ENCODE assay signal across 9 mouse cellular contexts in the genomic region with DNA sequence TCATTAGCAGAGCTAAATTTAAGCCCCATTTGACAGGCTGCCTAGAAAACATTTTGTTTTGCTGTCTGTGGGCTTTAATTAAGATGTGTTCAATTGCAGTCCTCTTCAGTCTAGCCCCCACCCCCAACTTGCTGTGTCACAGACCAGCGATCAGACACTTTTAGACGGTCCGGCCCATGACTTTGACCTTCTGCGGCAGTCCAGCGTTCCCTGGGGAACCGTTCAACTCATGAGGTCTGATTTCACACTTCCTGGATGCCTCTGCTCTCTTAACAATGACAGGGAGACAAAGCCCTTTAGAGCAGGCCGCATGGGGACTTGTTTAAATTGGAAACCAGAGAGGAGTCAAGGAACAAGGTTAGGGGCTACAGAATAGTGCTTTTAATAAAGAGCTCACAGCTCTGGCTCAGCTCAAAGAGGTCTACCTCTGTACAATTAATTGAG.
DNase-seq lines count a peak whose midpoint lies in the region; ATAC-seq and TF ChIP-seq lines count a peak whose summit lies in the region.
"Had no signal": no experiment of that assay in that cellular context is flagged by ENCODE, and none has a peak within 500 bp of the region (broad histone marks: within the 10 kb centered on the region; RNA-seq: fewer than 3 reads in every experiment).

No protein-coding gene starts in this region.

- peaks cover 9% of the 10 kb centered on the region for H3K4me1 ChIP-seq in embryonic facial prominence, embryonic 12.5 days
- H3K4me1 ChIP-seq in hindbrain, embryonic 15.5 days (replicated peaks), result peaks cover 9% of the 10 kb centered on the region
- H3K4me1 ChIP-seq in midbrain, postnatal 0 days (ENCODE audit: insufficient read depth, low read length), result no peaks in the 10 kb centered on the region
- no peaks in the 10 kb centered on the region for H3K4me1 ChIP-seq in lung, postnatal 0 days (ENCODE audit: insufficient read depth, low read depth, low read length)
- H3K4me1 ChIP-seq: embryonic facial prominence, embryonic 15.5 days had no signal

- H3K4me2 ChIP-seq in embryonic facial prominence, embryonic 12.5 days (replicated peaks), result no peak overlapping the region
- H3K4me2 ChIP-seq in hindbrain, embryonic 15.5 days, result peak overlapping the region; percentile 28
- H3K4me2 ChIP-seq in midbrain, postnatal 0 days (ENCODE audit: low read depth, low read length, poor library complexity, severe bottlenecking), result no peak overlapping the region
- no peak overlapping the region for H3K4me2 ChIP-seq in lung, postnatal 0 days (replicated peaks; ENCODE audit: low read depth, low read length)
- H3K4me2 ChIP-seq: embryonic facial prominence, embryonic 15.5 days had no signal

- no peak for TF ChIP-seq CTCF in midbrain, postnatal 0 days (IDR thresholded peaks at IDR 0.05)
- TF ChIP-seq CTCF in lung, postnatal 0 days (IDR thresholded peaks at IDR 0.05), result no peak

- H3K36me3 ChIP-seq in embryonic facial prominence, embryonic 12.5 days, result no peaks in the 10 kb centered on the region
- H3K36me3 ChIP-seq in hindbrain, embryonic 15.5 days, result no peaks in the 10 kb centered on the region
- no peaks in the 10 kb centered on the region for H3K36me3 ChIP-seq in midbrain, postnatal 0 days (ENCODE audit: insufficient read depth, low read length)
- no peaks in the 10 kb centered on the region for H3K36me3 ChIP-seq in lung, postnatal 0 days (ENCODE audit: insufficient read depth, low read length)
- H3K36me3 ChIP-seq: embryonic facial prominence, embryonic 15.5 days had no signal

- H3K9ac ChIP-seq in embryonic facial prominence, embryonic 12.5 days, result no peak overlapping the region
- no peak overlapping the region for H3K9ac ChIP-seq in hindbrain, embryonic 15.5 days
- H3K9ac ChIP-seq in midbrain, postnatal 0 days (replicated peaks; ENCODE audit: low read length, poor library complexity, severe bottlenecking), result no peak overlapping the region
- H3K9ac ChIP-seq in lung, postnatal 0 days (replicated peaks; ENCODE audit: low read depth), result no peak overlapping the region
- H3K9ac ChIP-seq: embryonic facial prominence, embryonic 15.5 days had no signal

- H3K27me3 ChIP-seq in embryonic facial prominence, embryonic 12.5 days, result no peaks in the 10 kb centered on the region
- no peaks in the 10 kb centered on the region for H3K27me3 ChIP-seq in hindbrain, embryonic 15.5 days
- no peaks in the 10 kb centered on the region for H3K27me3 ChIP-seq in midbrain, postnatal 0 days (ENCODE audit: insufficient read depth, low read length)
- H3K27me3 ChIP-seq in lung, postnatal 0 days (replicated peaks; ENCODE audit: insufficient read depth, low read length), result no peaks in the 10 kb centered on the region
- H3K27me3 ChIP-seq: embryonic facial prominence, embryonic 15.5 days had no signal

- no peak for TF ChIP-seq EP300 in lung, postnatal 0 days (IDR thresholded peaks at IDR 0.05)

- H3K27ac ChIP-seq in embryonic facial prominence, embryonic 12.5 days, result no peak overlapping the region
- peak overlapping the region; percentile 25; the same call in 1 of the 2 replicates for H3K27ac ChIP-seq in hindbrain, embryonic 15.5 days (replicated peaks)
- no peak overlapping the region for H3K27ac ChIP-seq in midbrain, postnatal 0 days (ENCODE audit: low read depth, low read length)
- no peak overlapping the region for H3K27ac ChIP-seq in lung, postnatal 0 days (ENCODE audit: low read length)
- H3K27ac ChIP-seq: embryonic facial prominence, embryonic 15.5 days had no signal

- peak; percentile 81; the same call in 1 of the 2 replicates for ATAC-seq in embryonic facial prominence, embryonic 12.5 days (ENCODE audit: insufficient number of reproducible peaks, insufficient read depth, low FRiP score, low TSS enrichment)
- peak; percentile 90 for ATAC-seq in hindbrain, embryonic 15.5 days (ENCODE audit: low FRiP score, low read depth)
- ATAC-seq in midbrain, postnatal 0 days (ENCODE audit: low FRiP score), result peak; percentile 76
- no peak for ATAC-seq in lung, postnatal 0 days

- DNase-seq in gastrocnemius, postnatal 10 days, result peak; percentile 4
- no peak for DNase-seq in gastrocnemius, postnatal 4 days (ENCODE audit: low spot score in 2 of 2)
- peak; percentile 76 for DNase-seq in midbrain, postnatal 0 days (ENCODE audit: low spot score)
- no peak for DNase-seq in testis, postnatal 14 days (ENCODE audit: low spot score)
- no peak for DNase-seq in cerebellum, adult 8-10 months
- no peak for DNase-seq in lung, postnatal 0 days (ENCODE audit: low spot score)

- no peak overlapping the region for H3K4me3 ChIP-seq in embryonic facial prominence, embryonic 12.5 days
- no peak overlapping the region for H3K4me3 ChIP-seq in hindbrain, embryonic 15.5 days
- no peak overlapping the region for H3K4me3 ChIP-seq in midbrain, postnatal 0 days (ENCODE audit: low read depth, low read length)
- H3K4me3 ChIP-seq in lung, postnatal 0 days (ENCODE audit: low read depth, low read length), result no peak overlapping the region
- H3K4me3 ChIP-seq: embryonic facial prominence, embryonic 15.5 days had no signal

- 1% methylated on average over 7 of the region's 7 CpGs for WGBS in embryonic facial prominence, embryonic 12.5 days
- 4% methylated on average over 7 of the region's 7 CpGs for WGBS in hindbrain, embryonic 15.5 days
- 4% methylated on average over 7 of the region's 7 CpGs for WGBS in midbrain, postnatal 0 days
- 10% methylated on average over 7 of the region's 7 CpGs for WGBS in lung, postnatal 0 days

- no peaks in the 10 kb centered on the region for H3K9me3 ChIP-seq in embryonic facial prominence, embryonic 12.5 days
- no peaks in the 10 kb centered on the region for H3K9me3 ChIP-seq in hindbrain, embryonic 15.5 days
- no peaks in the 10 kb centered on the region for H3K9me3 ChIP-seq in midbrain, postnatal 0 days (ENCODE audit: low read length)
- no peaks in the 10 kb centered on the region for H3K9me3 ChIP-seq in lung, postnatal 0 days (ENCODE audit: low read length)
- H3K9me3 ChIP-seq: embryonic facial prominence, embryonic 15.5 days had no signal

Comparison
In these comparisons a context has a peak if more than half of its experiments do, and no peak if none do; other contexts are left out.
1. DNase-seq: peak in gastrocnemius, postnatal 10 days (single experiment) and midbrain, postnatal 0 days (single experiment); none in gastrocnemius, postnatal 4 days (0 of 2), testis, postnatal 14 days (single experiment), cerebellum, adult 8-10 months (single experiment) and lung, postnatal 0 days (single experiment).